Mouse (Mus musculus): ENCODE data around the gene Rabl3.

The Rabl3 gene

GRCm38 (mm10) chr16:37598463-37598862 is 58.8 kb downstream of the Rabl3 start:
- no peak for DNase-seq (ENCODE audit: low read depth)

DNA sequence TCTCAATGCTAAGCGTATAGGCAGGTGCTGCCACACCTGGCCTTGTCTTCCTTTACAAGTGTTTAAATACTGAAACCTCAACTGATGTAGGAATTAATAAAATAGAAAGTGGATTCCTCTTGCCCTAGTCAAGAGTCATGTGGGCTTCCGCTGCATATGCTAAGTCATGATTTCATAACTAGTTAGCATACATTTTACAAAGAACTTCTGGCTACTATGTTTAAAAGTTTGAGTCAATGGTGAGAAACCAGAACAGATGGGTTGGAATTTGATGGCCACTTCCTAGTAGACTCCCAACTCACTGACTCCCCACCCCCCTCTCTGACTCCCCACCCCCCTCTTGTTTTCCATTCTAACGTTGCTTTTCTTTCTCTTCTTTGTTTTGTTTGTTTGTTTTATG is 59.6 kb downstream of the Rabl3 start:
- no peak for DNase-seq (ENCODE audit: low read depth)

DNA sequence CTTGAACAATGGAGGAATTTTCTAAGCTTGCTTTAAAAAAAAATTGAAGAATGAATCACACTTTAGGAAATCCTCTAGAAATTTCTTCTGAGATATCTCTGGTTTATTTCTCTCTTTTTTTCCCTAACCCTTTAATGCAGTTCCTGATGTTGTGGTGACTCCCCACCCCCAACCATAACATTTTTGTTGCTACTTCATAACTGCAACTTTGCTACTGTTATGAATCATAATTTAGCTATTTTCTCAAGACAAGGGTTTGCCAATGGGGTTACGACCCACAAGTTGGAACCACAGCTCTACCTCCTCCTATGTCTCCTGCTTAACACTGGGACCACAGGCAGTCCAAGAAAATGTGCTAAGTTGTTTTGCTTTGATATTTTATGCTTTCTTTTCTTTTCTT is 63.7 kb downstream of the Rabl3 start:
- no peak for DNase-seq (ENCODE audit: low read depth)

GRCm38 (mm10) chr16:37604243-37604642 is 64.6 kb downstream of the Rabl3 start:
- DNase-seq (ENCODE audit: low read depth) = no peak

DNA sequence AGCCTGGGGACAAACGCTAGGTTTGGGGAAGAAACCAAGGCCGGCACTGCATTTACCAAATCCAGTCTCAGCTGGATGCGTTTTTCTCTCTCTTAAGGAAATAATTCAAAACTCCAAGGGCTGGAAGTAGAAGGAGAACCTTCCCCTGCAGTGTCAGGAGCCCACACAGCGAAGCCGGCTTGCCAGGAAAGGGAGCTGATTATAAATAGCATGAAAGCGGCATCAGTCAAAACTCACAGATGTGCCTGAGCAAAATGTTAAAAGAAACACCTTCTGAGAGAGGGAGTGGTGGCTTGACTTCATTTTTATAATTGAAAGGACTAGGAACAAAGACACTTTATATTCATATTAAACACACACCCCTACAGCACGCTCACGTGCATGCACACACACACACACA is 70.6 kb downstream of the Rabl3 start:
- no peak for DNase-seq (ENCODE audit: low read depth)

GRCm38 (mm10) chr16:37611072-37611471 is 71.4 kb downstream of the Rabl3 start:
- DNase-seq (ENCODE audit: low read depth) = no peak

DNA sequence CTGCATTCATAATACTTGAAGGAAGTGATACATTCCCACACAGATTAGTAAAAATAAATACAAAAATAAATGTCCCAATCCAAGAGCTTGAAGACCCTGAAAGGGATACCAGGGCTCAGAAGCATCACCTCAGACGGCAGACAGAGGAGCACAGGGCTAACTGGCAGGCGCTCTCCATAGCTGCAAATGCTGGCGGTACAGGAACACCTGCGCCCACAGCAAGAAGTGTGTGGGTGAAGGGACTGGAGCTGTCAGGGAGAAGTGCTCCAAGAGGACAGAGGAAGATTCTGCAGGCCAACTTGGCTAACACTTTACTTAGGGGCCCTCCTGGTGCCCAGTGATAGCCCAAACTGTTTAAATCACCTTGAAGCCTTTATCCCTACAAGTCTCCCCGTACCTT is 72.3 kb downstream of the Rabl3 start:
- no peak for DNase-seq (ENCODE audit: low read depth)

- no peak for DNase-seq (ENCODE audit: low read depth)
These were observed 74.9 kb downstream of the Rabl3 start for GRCm38 (mm10) chr16:37614540-37614939.

- no peak for DNase-seq (ENCODE audit: low read depth)
These were observed 75.7 kb downstream of the Rabl3 start for GRCm38 (mm10) chr16:37615429-37615828.

- DNase-seq (ENCODE audit: low read depth) = no peak
These were observed 76.4 kb downstream of the Rabl3 start for GRCm38 (mm10) chr16:37616104-37616503.

DNA sequence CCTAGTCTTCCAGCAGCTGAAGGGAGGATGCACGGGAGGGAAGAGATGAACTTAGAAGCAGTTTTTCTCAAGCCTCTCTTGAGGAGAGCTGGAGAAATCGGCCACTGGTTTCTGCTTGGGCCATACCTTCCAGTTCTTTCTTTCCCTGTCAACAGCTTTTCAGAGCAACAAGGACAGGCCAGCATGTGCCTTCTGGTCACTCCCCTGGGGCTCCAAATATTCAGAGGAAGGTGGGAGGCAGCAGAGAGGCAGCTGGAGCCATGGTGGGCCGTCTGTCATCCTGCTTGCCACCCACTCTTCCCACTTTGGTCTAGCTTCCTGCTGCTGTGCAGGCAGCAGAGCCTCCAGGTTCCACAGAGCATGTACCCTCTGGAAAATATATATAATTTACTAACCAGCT is 78.0 kb downstream of the Rabl3 start:
- DNase-seq (ENCODE audit: low read depth) = no peak
